Mouse (Mus musculus): ENCODE results near the gene Gabpb2.
A peak's percentile ranks its signal among the peaks of the same experiment; 100 is the strongest.

The Gabpb2 gene

DNA sequence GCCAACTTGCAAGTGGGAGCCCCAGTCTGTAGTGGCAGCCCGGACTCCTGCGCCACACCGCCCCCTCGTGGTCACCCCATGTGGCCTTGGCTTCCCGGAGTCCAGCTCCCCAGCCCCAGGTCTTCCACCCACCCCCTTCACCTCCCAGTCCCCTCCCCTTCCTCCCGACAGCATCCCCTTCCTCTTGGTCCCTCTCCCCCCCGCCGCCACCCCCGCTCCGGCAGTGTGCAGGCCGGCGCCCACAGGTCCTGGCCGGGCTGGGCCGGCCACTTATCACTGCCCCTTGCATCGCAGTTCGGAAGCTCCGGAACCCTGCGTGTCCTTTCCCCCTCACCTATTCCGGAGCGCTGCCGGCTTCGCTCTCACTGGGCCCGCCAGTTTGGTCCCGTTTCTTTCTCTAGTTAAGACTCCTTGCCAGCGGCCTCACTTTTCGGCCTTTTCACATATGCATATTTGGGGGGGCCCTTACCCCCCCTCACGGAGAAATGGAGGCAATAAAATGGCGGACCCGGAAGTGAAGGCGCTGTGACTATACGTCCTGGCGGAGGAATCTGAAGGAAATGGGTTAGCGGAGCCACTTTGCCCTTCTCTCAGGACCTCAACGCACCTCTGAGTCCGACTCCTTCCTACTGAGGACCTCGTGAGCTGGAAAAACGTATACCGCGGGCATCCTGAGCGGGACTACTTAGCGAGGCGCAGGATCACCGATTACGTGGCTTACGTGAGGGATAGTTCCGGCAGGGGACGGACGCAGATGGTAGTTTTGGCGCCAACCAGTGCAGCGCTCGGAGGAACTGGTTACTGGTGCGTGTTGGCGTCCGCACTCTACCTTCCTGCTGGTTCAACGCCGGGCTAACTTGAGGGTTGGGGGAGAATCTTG, at the start of gene Gabpb2:
TSS of gene Gabpb2 (minus strand) at position 662 of the 880 bp plus-strand sequence.
- peak; percentile 91 for DNase-seq

DNA sequence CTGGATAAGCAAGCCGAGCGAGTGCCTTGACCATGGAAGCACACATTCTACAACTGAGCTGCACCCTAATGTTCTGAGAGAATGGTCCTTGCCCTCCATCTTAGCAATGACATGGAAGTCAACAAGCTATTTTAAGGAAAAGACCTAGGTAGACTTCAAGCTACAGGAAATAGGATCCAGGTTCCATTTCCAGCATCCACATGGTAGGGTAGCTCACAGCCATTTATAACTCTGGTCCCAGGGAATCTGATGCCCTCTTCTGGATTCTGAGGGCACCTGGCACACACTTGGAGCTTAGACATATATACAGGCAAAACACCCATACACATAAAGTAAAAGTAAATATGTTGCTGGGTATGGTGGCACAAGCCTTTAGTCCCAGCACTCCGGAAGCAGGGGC, 48.3 kb upstream of the Gabpb2 start:
- DNase-seq: no peak

DNA sequence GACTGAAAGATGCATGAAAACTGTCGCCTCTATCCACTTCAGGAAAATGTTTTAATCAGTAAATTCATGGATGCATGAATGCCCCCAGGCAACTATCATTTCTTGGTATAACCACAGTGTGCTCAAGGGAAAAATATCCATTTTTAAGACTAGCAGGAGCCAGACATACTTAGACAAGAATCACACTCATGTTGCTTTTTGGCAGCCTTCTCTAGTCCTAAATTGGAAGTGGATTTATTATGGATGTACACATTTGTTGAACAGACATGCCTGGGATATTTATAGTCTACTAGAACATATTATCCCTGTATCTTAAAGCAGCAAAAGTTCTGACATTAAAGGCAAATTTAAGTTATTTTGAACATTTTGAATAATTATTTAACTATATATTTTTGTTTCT, 47.0 kb upstream of the Gabpb2 start:
- DNase-seq: no peak

DNA sequence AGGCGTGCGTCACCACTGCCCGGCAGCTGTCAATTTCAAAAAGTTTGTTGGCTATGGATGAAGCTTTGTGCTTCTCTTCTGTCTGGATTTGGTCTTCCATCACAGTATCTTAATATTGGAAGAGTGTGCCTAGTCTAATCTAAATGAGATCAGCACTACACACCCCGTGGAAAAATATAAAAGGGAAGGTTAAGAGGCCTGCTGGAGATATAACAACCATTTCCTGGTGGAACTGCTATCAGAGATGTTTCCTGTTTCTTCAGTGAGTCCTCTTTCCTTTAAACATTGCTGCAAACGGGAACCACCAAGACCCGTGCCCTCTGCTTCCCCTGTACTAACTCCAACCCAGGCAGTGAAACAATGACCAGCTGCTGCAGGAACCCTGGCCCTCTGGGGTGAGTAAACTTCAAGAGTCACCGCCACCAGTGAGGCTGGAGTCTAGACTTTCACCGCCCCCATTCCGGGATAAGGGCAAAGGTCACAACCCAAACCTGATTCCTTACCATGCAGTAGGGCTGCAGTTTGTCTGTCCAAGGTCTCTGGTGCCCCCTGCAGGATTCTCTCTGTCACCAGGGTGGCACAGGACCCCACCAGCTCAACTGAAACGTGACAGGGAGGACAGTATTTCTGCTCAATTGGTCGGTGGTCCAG, 45.5 kb upstream of the Gabpb2 start:
- DNase-seq: no peak

DNA sequence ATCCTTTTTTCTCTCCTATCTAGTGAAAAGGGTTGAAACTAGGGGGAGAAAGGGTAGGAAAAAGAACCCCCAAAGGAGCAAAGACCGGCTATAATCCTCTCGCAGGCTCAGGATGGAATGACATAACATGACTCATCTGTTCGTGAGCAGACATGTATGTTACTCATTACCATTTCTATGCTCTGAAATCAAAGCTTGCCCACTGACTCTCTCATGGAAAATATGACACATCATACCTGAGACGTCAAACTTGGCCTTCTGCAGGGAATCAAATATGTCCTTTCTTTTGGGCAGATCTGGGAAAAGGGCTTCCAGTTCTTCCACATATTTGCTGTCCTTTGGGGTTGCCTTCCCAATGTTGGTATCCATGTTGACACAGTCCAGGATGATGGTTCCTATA, 44.3 kb upstream of the Gabpb2 start:
- no peak for DNase-seq

DNA sequence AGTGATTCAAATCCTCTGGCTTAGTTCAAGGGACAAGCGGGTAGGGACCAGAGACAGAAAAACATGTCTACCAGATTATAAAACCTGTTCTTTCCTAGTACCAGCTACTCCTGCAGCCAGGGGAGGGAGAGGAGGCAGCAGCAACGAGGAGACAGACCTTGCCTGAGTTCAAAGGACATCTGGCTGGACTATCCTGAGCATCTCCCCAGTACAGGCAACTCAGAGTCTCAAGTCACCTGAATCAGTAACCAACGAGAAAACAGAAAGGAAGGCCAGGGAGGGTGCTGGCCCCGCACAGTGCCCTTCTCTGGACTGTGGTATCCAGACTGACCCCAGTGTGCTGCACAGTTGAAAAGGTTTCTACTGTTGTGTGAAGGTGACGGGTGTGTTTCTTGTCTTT, 39.2 kb upstream of the Gabpb2 start:
- DNase-seq: no peak

DNA sequence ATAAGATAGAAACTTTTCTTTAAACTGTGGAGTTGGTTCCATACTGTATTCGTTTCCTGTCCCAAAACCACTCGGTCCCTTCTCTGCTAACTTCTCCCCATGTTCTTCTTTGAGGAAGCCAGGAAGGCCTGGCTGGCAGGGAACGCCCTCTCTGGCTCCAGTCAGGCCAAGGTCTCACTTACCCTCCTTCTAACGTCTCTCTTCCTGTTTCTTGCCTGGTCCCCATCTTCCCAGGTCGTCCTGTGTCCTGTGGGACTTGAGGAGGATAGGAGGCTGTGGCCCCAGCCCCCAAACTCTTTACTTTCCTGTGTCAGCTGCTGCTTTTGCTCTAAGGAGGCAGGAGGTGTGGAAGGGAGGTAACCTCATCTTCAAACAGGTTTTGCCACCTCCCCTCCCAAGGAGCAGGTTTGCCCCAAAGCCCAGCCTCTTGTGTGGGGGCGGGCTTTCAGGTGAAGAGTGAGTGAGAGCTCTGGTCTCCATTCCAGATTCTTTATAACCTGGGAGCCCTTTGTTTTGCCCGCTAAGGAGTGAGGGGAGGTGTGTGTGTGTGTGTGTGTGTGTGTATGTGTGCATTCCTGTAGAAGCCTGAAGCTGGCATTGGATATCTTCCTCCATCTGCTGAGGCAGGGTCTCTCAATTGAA, 33.2 kb upstream of the Gabpb2 start, which contains the start of gene Bnipl:
TSS of gene Bnipl (minus strand) at position 411 of the 642 bp plus-strand sequence.
- no peak for DNase-seq

DNA sequence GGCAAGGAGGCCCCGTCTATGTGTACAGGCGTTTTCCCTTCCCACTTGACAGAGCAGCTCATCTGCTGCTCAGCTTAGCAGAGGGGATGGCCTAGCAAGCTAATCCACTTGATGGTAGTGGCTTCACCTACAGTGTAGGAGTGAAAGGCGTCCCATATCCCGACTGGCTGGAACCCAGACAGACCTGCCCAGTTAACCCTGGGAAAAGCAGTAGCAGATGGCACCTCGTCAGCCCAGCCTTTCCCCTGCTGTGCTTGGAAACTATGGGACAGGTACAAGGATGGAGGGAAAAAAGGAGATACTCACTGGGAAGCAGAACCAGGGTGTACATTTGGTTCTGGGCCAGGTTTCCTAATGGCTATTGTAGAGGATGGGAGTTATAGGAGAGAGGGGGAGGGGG, 32.6 kb upstream of the Gabpb2 start:
- DNase-seq: peak; percentile 84

DNA sequence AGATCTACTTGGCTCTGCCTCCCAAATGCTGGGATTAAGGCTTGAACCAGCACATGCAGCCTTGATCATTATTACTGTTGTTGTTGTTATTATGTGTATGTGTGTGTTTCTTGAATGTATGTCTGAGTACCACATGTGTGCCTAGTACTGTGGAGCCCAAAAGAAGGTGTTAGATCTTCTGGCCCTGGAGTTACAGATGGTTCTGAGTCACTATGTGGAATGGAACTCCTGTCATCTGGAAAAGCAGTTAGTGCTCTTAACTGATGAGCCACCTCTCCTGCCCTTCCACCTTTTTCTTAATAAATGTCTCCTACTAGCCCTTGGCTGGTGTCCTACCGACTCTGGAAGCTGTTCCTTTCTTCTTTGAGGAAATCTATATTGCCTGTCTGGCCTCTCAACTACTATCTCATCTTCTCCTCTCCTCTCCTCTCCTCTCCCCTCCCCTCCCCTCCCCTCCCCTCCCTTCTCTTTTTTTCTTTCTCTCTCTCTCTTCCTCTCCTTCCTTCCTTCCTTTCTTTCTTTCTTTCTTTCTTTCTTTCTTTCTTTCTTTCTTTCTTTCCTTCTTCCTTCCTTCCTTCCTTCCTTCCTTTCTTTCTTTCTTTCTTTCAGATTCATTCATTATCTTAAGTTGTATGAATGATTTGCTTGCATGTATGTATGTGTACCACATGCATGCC, 30.1 kb upstream of the Gabpb2 start:
- DNase-seq: no peak

DNA sequence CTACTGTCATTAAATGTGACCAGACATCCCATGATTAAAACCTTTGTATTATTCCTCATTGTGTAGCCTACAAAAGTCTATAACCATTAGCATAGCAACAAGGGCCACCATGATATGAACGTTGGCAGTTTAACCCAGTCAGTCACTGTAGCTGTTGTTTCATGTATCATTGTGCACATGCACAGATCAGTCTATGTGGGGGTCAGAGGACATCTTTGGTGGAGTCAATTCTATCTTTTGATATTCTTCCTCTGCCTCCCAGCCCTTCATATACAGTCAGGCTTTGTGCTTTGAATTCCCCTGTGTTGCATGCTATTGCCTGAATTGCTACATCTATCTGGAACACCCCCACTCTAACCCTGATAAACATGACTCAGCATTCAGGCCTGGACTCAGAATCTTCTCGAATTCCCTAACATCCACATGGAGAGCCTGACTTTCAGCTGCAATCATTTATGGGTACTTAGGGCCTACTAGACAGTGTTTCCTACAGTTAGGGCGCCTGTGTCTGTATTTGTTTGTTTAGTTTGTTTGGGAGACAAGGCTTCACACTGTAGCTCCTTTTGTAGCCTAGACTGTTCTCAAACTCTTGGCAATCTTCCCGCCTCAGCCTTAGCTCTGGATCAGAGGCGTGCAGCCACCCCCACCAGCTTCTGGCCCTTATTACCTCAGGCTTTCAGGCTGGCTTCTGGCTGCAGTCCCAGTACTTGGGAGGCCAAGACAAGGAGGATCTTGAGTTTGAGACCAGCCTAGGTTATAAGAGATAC, 28.9 kb upstream of the Gabpb2 start:
- peak; percentile 41 for DNase-seq

DNA sequence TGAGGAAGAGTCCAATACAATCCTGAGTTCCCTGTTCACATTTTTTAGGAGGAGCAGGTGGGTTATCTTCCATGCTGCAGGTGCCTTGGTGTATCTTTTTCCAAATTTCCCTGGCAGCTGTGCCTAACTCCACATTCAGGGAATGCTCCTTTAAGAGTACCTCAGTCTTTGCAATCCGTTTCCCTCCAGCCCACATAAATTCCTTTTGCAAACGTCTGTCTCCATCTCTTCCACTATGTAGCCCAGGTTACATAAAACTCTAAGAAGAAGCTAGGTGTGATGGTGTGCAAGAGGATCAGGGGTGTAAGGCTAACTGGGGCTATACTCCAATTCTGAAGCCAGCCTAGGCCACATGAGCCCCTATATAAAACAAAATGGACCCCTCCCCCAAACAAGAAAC, 25.4 kb upstream of the Gabpb2 start:
- no peak for DNase-seq

DNA sequence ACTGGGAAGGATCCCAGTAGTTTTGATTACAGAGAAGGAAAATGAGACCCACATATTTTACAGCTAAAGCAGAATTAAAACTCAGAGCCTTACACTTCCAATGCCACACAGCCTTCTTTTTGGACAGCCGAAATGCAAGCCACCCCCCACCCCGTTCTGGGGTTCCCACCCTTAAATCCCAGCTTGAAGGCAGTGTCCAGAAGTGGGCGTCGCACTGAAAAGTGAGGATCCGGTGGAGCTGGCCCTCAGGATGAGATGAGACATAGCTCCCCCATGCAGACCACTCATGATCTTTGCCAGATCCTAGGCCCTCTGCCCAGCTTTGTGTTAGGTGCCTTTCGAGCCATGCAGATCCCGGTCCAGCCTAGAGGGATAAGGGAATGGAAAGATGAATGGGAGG, 23.8 kb upstream of the Gabpb2 start, which contains the start of gene Gm128:
TSS of gene Gm128 (minus strand) at position 101 of the 400 bp plus-strand sequence.
- DNase-seq: no peak

DNA sequence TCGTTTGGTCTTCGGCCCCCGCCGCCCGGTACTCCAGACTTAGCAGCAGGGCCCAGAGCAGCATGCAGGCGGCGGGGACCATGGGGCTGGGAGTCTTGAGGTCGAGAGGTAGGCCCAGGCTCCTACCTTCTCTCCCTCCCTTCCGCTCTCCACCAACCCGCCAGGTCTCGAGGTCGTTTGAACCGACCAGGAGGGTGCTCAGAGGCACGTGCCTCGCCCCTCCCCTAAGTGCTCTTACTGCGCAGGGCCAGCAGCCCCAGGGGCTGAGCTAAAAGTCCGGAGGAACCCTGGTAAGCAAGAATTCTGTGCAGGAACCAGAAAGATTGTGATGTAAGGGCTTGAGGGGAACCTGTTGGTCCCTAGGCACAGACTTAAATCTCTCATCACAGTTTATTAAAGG, 23.2 kb upstream of the Gabpb2 start:
- no peak for DNase-seq

DNA sequence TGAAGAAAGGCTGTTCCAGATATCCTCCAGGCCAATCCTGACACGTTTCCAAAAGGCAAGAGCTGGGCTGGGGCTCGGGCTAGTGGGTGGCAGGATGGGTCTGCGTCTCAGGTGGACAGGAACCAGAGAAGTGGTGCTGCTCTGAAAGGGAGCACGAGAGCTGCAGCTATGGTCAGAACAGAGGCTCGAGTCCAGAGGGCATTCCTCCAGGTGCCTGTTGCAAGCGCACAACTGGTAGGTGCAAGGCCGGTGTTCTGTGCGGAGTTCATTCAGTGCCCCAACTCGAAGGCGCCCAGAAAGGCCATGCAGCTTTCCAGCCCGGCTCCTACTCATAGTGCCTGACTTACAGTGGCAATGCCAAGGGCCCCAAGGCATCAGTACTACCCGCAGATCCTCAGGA, 22.3 kb upstream of the Gabpb2 start:
- DNase-seq: no peak

DNA sequence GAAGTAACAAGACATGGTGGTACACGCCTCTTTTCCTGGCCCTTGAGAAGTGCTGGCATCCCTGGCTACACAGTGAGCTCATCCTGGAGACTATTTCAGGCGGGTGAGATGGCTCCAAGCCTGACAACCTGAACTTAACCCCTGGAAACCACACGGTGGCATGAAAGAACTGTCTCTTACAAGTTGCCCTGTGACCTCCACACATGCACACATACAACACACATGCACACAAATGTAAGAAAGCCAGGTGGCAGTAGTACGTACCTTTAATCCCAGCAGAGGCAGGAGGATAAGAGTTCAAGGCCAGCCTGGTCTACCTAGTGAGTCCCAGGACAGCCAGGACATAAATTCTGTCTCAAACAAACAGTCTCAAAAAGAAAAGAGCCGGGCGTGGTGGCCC, 21.3 kb upstream of the Gabpb2 start:
- DNase-seq: no peak

DNA sequence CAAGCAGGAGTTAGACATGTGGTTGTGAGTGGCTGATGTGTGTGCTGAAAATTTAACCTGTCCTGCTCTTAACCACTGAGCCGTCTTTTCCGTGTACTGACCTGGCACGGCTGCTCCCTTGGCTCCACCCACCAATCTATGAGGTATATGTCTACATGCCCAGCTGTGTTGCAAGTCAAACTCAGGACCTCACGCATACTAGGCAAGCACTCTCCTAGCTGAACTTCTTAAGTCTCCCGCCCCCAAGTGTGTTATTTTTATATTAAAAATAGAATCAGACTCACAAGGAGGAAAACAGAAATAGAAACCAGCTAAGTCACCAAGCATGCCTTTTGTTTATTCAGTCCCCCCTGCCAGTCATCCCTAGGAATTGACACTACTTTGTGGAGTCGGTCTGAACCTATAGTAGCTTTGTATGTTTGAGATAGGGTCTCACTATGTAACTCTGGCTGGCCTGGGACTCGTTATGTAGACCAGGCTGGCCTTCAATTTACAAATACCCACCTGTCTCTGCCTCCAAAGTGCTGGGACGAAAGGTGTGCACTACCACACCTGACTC, 19.9 kb upstream of the Gabpb2 start:
- DNase-seq: no peak

DNA sequence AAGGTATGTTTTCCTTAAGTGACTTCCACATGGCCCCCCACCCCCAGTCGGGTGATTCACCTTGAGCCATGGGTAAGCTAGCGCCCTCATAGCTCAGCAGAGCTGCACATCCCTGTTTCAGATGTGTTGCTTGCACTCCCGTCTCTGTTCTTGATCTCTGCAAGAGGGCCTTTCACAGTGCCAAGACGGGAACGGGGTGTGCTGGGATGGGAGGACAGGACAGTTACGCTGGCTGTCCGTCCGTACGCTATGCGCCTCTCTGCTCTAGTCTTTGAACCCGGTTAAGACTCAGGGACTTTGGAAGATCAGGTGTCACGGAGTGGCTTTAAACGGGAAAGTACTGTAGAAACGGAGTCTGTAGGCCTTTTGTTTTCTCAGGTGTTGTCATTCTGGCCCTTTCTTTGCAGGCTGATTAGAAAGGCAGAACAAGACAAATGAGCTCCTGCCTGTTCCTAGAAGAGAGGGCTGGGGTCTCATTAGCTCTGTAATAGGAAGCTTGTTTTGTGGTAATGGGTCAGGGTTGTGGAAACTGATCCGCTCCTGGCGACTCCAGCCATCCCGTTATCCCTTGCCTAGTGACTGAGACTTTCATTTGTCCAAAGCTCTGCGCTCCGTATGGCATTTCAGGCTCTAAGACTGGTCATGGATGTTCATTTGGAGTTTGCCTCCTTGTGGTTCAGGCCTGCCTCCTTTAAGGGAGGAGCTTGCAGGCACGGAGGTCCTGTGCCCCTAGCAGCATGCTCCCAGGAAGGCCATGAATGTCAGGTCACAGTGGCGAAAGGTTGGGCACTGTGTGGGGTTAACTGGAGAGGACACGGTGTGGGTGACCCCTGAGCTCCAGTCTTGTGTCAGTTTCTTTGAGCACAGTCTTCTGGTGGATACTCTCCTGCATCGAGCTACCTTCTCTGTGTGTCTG, 17.9 kb upstream of the Gabpb2 start:
- DNase-seq: no peak

DNA sequence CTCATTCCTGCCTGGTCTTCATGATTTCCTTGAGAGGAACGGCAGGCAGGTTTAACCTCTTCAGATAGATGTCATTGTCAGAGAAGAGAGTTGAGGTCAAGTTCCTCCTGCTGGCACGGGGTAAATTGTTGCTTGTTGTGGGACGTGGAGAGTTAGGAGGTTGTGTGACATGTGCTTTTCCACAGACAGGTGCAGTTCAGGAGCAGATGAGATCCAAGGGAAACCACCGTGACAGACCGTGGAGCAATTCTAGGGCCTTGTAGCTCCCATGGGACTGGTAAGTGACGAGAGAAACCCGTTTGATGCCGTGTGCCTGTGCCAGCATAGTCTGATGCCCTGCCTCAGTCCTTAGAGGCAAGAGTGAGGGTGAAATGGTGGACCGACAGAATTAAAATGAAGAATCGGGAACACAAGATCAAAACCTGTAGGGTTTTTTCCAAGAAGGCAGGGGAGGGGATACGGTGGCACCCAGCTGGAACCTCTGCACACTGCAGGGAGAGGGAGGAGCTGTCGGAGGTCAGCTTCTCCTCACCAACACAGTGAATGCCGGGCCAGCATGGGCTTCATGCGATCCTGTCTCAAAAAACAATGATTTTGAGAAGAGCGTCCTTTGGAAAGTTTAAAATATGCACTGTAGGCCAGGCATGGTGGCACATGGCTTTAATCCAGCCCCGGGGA, 15.7 kb upstream of the Gabpb2 start:
- DNase-seq: no peak

DNA sequence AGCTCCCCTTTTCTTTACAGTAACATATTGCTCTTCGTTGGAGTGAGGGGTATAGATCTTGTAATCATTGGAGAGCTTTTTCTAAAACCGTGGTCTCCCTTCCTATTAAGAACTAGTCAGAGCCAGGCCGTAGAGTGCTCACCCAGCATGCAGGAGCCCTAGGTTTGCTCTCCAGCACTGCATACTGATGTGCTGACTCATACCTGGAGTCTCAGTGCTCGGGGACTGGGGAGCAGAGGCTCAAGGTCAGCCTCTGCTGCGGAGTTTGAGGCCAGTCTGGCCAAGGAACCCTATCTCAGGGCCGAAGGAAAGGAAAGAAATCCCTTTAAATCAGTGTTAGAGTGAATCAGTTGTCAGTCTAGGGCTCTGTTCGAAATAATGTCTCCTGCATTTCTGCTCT, 15.1 kb upstream of the Gabpb2 start:
- no peak for DNase-seq
